Mouse (Mus musculus): Measurements from ENCODE around the gene Bfsp2.

The Bfsp2 gene

GRCm38 (mm10) chr9:103480044-103480576, at the start of gene Bfsp2:
Gene Bfsp2 (minus strand): TSS chr9:103480420.
- no peak for DNase-seq

- no peak for DNase-seq
Observed at GRCm38 (mm10) chr9:103525041-103525537, 44.9 kb upstream of the Bfsp2 start.

- DNase-seq, result no peak
Observed at GRCm38 (mm10) chr9:103524600-103524999, 44.4 kb upstream of the Bfsp2 start.

- no peak for DNase-seq
Observed at GRCm38 (mm10) chr9:103523742-103524403, 43.7 kb upstream of the Bfsp2 start.

GRCm38 (mm10) chr9:103523008-103523407, 42.8 kb upstream of the Bfsp2 start:
- no peak for DNase-seq

GRCm38 (mm10) chr9:103513884-103514283, 33.7 kb upstream of the Bfsp2 start:
- DNase-seq, result no peak

GRCm38 (mm10) chr9:103512257-103512656, 32.0 kb upstream of the Bfsp2 start:
- DNase-seq, result no peak

GRCm38 (mm10) chr9:103506968-103507584, 26.9 kb upstream of the Bfsp2 start:
- DNase-seq, result no peak

- DNase-seq, result no peak
Observed at GRCm38 (mm10) chr9:103505067-103505466, 24.8 kb upstream of the Bfsp2 start.

GRCm38 (mm10) chr9:103504646-103505045, 24.4 kb upstream of the Bfsp2 start:
- no peak for DNase-seq

GRCm38 (mm10) chr9:103503586-103504298, 23.5 kb upstream of the Bfsp2 start:
- DNase-seq, result no peak

- no peak for DNase-seq
Observed at GRCm38 (mm10) chr9:103502655-103503054, 22.4 kb upstream of the Bfsp2 start.

GRCm38 (mm10) chr9:103501861-103502364, 21.7 kb upstream of the Bfsp2 start:
- DNase-seq, result peak; percentile 75

- no peak for DNase-seq
Observed at GRCm38 (mm10) chr9:103499366-103499765, 19.1 kb upstream of the Bfsp2 start.

GRCm38 (mm10) chr9:103498699-103499098, 18.5 kb upstream of the Bfsp2 start:
- DNase-seq, result no peak

GRCm38 (mm10) chr9:103495391-103495790, 15.2 kb upstream of the Bfsp2 start:
- no peak for DNase-seq

- peak; percentile 72 for DNase-seq
Observed at GRCm38 (mm10) chr9:103494346-103495020, 14.3 kb upstream of the Bfsp2 start.

GRCm38 (mm10) chr9:103491985-103492384, 11.8 kb upstream of the Bfsp2 start:
- DNase-seq, result no peak

- DNase-seq, result peak; percentile 69
Observed at GRCm38 (mm10) chr9:103490439-103490838, 10.2 kb upstream of the Bfsp2 start.

- no peak for DNase-seq
Observed at GRCm38 (mm10) chr9:103489883-103490282, 9.7 kb upstream of the Bfsp2 start.

GRCm38 (mm10) chr9:103489096-103489495, 8.9 kb upstream of the Bfsp2 start:
- no peak for DNase-seq

- no peak for DNase-seq
Observed at GRCm38 (mm10) chr9:103486262-103486661, 6.0 kb upstream of the Bfsp2 start.

- DNase-seq, result no peak
Observed at GRCm38 (mm10) chr9:103485606-103486005, 5.4 kb upstream of the Bfsp2 start.
